Mouse (Mus musculus): ENCODE results near the gene Oas3. TPM values are rescaled to one million over a fixed set of nuclear protein-coding genes. Genes with fewer than 3 reads are reported as not detected.
"Not testable (repeated sequence)": the region's sequence is repeated elsewhere in the genome, so short reads cannot be mapped to it uniquely, and the experiment has no call there.

Gene Oas3
- 6.3 to 13.2 TPM (median 8.3 TPM) in 3 replicates for total RNA-seq (2017)

DNA sequence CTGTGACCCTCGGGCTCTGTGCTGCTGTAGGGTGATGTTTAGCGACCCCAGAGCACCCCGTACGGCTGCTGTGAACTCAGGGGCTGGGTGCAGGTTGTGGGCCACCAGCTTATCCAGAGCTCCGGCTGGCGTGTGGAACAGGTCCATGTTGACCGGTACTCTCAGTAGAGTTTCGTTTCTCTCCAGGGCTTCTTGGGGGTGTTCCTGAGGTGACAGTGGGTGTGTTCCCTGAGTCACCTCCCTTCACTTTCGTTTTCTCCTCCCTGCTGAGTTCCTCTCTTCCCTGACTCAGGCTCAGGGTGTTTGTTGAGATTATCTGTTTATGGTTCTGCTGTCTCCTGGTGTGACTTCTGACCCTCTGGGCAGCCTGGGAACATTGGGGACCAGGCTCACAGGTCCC is at the start of gene Oas3:
TSS of gene Oas3 (minus strand) at position 184 of the 400 bp plus-strand sequence.
- ATAC-seq (replicated peaks; ENCODE audit: insufficient number of reproducible peaks, low FRiP score, low TSS enrichment, poor library complexity, severe bottlenecking): peak; percentile 42; the same call in 1 of the 2 replicates

DNA sequence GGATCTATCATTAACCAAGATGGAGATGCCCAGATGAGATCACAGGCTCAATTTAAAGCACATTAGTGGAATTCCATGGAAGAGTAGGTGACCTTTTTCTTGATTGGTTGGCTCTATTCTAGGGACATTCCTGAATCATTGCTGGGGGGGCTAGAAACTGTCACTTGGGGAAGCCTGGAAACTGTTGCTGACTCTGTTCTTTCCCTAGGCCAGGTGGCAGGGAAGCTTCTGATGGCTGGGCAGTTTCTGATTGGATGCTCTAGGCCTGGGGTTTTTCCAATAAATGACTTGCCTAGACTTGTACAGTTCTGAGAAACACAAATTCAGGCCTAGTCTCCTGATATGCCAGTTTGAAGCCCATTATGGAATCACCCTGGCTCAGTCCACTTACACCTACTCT is 41.5 kb upstream of the Oas3 start:
- no peak for ATAC-seq (replicated peaks; ENCODE audit: insufficient number of reproducible peaks, low FRiP score, low TSS enrichment, poor library complexity, severe bottlenecking)

DNA sequence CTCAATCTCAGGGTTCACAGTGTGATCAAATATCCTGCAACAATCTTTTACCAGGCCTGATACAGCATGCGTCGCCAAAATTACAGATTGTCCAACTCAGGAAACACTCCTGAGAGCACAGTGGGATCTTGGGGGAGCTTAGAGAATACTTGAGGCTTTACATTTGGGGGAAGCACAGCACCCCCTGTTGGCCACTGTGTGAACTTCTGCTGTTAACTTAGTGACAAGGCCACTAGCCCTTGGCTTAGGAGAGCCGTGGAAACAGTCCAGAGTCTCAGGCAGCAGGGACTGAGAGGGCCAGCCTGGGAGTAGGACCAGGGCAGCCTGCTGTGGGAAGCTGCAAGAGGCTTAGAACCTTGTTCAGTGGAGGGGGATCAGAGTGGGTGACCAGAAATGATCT is 38.5 kb upstream of the Oas3 start:
- ATAC-seq (replicated peaks; ENCODE audit: insufficient number of reproducible peaks, low FRiP score, low TSS enrichment, poor library complexity, severe bottlenecking): 0 out of 2 replicates have a peak, but pooled peaks have one; percentile 51

DNA sequence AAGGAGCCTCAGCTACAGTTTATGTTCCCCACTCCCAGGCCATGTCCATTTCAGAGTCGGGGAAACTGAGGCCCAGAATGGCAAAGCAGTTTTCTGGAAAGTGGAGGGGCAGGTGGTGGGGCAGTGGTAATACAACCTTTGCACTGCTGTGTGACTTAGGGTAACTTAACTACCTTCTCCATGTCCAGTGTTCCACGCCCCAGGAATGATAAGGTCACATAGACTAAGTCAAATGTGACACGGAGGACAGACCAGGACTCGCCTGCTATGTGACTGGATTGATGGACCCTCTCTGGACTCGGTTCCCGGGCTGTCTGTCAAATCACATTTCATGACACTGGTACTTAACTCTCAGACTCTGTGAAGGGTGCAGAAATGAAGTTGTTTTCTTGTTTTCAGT is 35.6 kb upstream of the Oas3 start:
- no peak for ATAC-seq (replicated peaks; ENCODE audit: insufficient number of reproducible peaks, low FRiP score, low TSS enrichment, poor library complexity, severe bottlenecking)

DNA sequence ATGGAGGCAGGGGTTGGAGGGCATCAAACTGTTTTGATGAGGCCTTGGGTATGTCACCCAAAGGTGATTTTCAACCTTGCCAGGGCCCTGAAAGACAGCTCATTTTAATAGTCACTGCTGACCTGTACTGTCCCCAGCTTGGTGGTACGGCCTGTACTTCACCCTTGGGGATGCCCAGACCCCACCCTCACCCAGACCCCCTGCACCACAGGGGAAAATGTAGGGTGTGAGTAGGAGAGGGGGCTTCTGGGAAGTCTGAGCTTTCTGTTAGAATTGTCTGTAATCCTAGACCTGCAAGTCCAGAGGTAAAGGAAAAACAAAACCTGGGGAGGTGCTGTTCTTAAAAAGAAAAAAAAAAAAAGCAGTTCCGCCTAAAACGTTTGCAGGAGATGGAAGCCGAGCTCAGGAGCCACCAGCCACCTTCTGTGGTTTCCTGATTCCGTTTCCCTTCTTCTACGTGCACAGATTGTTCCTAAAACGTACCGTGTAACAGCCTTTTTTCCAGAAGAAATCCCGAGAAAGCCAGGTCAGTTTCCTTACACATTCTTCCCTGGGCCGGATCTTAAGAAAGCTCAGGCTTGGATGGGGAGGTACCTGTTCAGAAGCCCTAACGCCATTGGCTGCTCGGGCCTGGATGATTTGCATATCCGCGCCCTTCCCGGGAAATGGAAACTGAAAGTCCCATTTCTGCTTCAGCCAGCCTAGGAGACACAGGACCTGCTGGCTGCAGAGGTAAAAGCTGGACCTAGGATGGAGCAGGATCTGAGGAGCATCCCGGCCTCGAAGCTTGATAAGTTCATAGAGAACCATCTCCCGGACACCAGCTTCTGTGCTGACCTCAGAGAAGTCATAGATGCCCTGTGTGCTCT is 34.7 kb upstream of the Oas3 start, which contains the start of gene Oas1c:
TSS of gene Oas1c (minus strand) at position 564 of the 869 bp plus-strand sequence.
- ATAC-seq (replicated peaks; ENCODE audit: insufficient number of reproducible peaks, low FRiP score, low TSS enrichment, poor library complexity, severe bottlenecking): peak; percentile 83

DNA sequence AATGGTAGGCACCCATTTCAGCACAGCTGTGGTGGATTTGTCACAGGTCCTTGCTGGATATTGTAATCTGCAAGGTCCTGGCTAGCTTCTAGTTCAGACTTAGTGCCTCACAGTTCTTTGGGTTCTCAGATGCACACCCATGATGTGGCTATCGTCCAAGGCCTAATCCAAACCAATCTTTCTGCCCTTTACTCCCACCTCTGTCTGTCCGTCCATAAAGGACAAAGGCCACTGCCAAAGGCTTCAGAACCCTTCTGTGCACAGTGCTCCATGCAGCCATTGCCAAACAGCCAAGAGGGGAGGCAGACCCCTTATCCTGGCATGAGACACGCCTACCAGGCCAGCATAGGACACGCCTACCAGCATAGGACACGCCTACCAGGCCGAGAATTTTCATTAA is 31.7 kb upstream of the Oas3 start:
- ATAC-seq (replicated peaks; ENCODE audit: insufficient number of reproducible peaks, low FRiP score, low TSS enrichment, poor library complexity, severe bottlenecking): no peak

DNA sequence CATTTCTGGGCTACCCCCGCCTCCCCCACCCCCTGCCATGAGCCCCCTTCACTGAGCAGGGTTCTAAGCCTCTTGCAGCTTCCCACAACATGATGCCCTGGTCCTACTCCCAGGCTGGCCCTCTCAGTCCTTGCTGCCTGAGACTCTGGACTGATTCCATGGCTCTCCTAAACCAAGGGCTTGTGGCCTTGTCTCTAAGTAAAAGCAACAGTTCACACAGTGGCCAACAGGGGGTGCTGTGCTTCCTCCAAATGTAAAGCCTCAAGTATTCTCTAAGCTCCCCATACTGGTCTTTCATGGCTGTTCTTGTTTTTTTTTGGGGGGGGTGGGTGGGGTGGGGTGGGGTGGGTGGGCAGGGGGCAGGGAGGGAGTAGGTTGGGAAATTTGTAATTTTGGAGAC is 29.0 kb upstream of the Oas3 start:
- ATAC-seq (replicated peaks; ENCODE audit: insufficient number of reproducible peaks, low FRiP score, low TSS enrichment, poor library complexity, severe bottlenecking): 0 out of 2 replicates have a peak, but pooled peaks have one; percentile 41

DNA sequence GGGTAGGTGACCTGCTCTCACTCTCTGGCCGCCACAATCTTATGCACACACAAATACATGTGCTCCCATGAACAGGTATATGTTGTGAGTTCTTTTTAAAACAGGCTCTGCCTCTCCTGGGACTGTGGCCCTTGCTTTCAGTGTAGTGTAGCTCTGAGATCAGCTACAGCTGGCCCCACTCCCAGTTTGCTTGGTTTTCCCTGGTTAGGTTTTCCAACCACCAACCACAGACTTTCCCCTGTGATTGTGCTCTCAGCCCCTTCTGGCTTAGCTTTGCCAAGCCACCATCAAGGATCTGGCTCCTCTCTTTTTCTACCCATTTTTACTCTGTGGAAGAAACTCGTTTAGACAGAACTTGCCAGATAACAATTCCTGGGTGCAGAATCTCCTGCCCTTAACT is 26.1 kb upstream of the Oas3 start:
- ATAC-seq (replicated peaks; ENCODE audit: insufficient number of reproducible peaks, low FRiP score, low TSS enrichment, poor library complexity, severe bottlenecking): no peak

DNA sequence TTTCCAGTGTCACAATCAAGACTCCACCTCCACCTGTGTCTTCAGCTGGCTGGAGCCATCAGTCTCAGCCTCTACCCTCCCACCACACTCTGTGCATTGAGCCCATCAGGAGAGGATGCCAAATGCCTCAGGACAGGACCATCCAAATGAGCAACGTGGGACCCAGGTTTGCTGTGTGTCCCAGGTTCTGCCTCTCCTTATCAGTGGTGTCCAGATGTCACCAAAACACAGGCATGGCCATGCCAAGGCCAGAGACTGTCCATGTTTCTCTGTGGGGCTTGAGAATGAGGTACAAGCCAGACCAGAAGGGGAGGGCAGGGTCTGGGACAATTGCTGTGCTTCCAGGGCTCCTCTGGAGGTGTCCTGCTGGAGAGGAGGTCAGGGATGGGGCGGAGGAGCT is 21.5 kb upstream of the Oas3 start:
- ATAC-seq (replicated peaks; ENCODE audit: insufficient number of reproducible peaks, low FRiP score, low TSS enrichment, poor library complexity, severe bottlenecking): not testable (repeated sequence)

DNA sequence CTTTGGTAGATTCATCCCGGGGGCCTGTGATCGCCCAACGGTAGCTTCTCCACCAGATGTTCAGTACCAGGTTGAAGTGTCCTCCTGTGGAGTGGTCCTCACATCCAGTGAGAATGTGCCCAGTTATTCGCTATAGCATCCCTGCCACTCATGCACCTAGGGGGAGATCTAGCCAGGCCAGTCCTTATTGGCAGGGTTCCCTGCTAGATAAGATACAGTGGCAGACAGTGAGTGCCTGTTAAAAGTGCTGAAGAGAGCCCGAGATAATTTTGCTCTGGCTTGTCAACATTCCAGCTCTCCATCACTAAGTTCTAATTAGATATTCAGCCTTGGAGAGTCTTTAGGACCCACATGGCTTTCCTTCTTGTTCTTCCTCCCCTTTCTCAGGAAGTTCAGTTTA is 20.7 kb upstream of the Oas3 start:
- ATAC-seq (replicated peaks; ENCODE audit: insufficient number of reproducible peaks, low FRiP score, low TSS enrichment, poor library complexity, severe bottlenecking): not testable (repeated sequence)

DNA sequence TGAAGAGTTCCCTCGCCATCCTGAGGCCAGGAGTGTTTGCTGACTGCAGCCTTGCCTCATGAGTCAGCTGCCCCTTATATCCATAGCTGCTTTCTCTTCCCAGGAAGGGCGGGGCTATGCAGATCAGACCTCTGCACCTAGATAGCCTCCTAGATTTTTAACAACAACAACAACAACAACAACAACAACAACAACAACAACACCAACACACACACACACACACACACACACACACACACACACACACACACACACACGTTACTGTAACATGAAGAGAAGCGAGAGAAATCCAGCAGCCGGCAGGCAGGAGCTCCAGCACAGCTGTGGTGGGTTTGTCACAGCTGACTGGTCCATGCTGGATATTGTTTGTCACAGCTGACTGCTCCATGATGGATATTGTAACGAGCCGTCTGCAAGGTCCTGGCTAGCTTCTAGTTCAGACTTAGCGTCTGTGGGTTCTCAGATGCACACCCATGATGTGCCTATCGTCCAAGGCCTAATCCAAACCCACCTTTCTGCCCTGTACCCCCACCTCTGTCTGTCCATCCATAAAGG is 18.1 kb upstream of the Oas3 start, which contains the start of gene Oas1e:
TSS of gene Oas1e (minus strand) at position 51 of the 555 bp plus-strand sequence.
- not testable (repeated sequence) for ATAC-seq (replicated peaks; ENCODE audit: insufficient number of reproducible peaks, low FRiP score, low TSS enrichment, poor library complexity, severe bottlenecking)

DNA sequence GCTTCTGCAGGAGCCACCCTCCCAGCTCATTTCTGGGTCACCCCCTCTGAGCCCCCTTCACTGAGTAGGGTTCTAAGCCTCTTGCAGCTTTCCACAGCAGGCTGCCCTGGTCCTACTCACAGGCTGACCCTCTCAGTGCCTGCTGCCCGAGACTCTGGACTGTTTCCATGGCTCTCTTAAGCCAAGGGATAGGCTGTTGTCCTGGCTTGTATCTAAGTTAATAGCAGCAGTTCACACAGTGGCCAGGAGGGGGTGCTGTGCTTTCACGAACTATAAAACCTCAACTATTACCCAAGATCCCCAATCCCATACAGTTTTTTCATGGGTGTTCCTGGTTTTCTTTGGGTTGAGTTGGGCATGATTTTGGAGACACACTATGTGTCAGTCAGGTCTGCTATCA is 15.6 kb upstream of the Oas3 start:
- 0 out of 2 replicates have a peak, but pooled peaks have one; percentile 49 for ATAC-seq (replicated peaks; ENCODE audit: insufficient number of reproducible peaks, low FRiP score, low TSS enrichment, poor library complexity, severe bottlenecking)

DNA sequence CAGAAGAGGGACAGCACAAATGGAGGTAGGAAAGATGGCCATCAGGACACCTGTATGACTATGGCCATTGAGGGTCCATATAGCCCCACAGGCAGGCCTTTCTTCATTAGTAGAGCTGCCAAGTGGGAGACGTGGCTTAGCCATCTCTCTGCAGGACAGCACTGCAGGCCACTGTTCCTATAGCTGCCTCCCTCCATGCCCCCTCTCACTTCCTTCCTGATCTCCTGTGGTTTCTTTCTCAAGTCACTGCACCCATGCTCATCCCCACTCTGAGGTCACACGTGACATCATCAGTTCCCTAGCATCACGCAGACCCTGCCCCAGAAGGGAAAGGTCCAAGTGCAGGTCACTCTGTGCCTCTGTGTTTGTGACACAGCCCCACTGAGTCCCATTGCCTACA is 9.6 kb upstream of the Oas3 start:
- no peak for ATAC-seq (replicated peaks; ENCODE audit: insufficient number of reproducible peaks, low FRiP score, low TSS enrichment, poor library complexity, severe bottlenecking)

DNA sequence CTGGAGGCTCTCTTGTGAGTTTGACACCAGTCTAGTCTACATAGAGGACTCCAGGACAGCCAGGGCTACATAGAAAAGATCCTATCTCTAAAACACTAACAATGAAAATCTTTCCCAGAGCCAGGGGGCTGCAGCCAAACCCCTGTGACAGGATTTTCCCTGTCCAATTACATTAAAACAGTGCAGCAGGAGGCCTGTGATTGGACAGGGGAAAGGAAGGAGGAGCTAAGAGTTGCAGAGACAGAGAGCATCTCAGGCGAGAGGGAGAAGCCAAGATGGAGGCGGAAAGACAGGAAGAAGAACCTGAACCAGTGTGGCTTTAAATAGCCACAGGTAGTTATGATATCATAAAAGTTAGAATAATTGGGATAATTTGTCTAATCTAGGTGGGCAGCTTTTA is 5.0 kb upstream of the Oas3 start:
- ATAC-seq (replicated peaks; ENCODE audit: insufficient number of reproducible peaks, low FRiP score, low TSS enrichment, poor library complexity, severe bottlenecking): no peak

DNA sequence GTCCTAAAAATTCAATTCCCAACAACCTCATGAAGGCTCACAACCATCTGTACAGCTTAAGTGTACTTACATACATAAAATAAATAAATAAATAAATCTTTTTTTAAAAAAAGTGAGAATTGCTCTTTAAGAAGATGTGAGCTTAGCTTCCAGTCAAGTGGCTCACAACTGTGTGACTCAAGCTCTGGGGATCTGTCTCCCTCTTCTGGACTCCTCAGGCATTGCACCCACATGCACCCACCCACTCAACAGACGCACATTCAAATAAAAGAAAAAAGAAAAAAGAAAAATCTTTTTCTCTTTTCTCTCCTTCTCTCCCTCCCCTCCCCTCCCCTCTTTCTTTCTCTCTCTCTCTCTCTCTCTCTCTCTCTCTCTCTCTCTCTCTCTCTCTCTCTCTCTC is 4.2 kb upstream of the Oas3 start:
- ATAC-seq (replicated peaks; ENCODE audit: insufficient number of reproducible peaks, low FRiP score, low TSS enrichment, poor library complexity, severe bottlenecking): no peak

DNA sequence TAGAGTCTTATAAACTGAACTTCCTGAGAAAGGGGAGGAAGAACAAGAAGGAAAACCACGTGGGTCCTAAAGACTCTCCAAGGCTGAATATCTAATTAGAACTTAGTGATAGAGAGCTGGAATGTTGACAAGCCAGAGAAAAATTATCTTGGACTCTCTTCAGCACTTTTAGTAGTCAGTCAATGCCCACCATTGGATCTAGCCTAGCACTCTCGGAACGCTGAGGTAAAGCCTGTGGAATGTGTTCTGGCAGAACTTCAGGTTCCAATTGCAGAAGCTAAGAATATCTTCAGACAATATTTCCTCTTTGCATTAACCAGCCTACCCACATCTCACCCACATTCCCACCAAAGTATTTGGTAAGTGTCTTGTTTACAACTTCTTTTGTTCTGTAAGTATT is 2.5 kb upstream of the Oas3 start:
- no peak for ATAC-seq (replicated peaks; ENCODE audit: insufficient number of reproducible peaks, low FRiP score, low TSS enrichment, poor library complexity, severe bottlenecking)

DNA sequence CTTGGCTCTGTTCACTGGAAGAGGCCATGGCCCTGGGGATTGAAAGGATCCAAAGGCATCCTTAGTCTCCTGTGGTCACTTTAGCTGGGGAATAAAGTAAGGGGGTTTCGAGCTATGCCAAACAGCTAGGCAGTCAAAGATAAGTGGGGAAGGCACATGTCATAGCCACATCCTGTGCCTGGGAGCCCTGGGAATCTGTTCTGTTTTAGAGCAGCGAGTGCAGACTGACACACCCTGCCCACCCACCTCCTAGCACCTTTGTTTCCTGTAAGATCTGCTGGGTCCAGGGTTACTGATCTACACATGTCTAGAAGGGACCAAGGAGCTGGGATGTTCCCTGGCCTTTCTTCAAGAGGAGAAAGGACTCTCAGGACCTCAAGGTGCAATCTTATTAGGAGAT is 1.5 kb upstream of the Oas3 start:
- no peak for ATAC-seq (replicated peaks; ENCODE audit: insufficient number of reproducible peaks, low FRiP score, low TSS enrichment, poor library complexity, severe bottlenecking)

DNA sequence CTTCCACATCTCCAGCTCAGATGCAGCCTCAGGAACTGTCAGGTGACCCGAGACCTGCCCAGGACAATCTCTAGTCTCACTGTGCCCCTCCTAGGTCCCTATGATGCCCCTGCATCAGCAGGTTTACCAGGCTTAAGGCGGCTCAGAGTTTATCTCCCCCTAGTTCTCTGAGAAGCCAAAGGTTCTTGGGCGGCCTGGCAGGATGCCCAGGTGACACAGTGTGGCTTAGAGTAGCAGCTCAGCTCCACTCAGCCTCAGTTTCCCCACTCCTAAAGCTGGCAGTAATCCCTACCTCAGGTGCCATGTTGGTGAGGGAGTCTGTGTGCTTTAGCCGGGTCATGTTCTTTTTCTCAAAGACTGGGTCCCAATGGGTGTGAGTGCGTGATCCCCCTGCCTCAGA is 660 bp downstream of the Oas3 start:
- no peak for ATAC-seq (replicated peaks; ENCODE audit: insufficient number of reproducible peaks, low FRiP score, low TSS enrichment, poor library complexity, severe bottlenecking)

DNA sequence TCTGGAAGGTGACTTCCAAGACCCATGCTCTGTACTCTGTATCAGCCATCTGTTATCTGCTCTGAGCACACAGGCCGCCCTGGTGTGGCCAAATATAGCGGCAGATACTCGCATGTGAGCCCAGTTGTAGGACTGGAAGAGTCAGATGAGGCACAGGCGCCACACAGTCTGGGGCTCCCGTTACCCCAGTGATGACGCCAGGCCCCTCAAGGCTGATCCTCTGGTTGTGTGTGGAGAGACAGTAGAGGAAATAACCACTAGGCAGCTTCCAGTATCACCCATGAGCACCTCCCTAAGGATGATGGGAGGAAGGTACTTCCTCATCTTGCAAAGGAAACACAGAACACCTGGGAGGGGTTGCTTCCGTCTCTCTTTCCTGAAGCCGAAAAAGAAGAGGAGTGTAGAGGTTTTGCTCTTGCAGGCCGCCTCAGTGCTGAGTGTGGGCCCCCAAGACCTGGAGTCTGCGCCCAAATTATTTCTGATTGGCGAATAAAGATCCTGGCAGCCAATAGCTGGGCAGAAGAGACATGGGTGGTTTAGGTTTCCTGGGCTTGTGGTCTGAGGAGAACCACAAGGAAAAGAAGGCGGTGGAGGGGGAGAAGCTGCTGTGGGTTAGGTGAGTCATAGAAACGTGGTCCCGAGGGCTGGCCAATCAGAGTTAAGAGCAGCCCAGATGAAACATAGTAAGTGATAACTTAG is 2.0 kb downstream of the Oas3 start:
- no peak for ATAC-seq (replicated peaks; ENCODE audit: insufficient number of reproducible peaks, low FRiP score, low TSS enrichment, poor library complexity, severe bottlenecking)

All from monocyte, adult 5-6 weeks (primary cell).